Mouse (Mus musculus) CH12.LX (cell line): ENCODE results near the gene Ccdc127. TPM values are rescaled to one million over a fixed set of nuclear protein-coding genes. Genes with fewer than 3 reads are reported as not detected.

Source experiments
- DNase-seq: peaks from one replicate; pipeline ENCODE4 v3.0.0-alpha.2; 2013; ENCODE audit errors: extremely low read depth
- H3K27ac ChIP-seq: 2 replicates; pipeline ENCODE4 v1.5.1; 2012; ENCODE audit warnings: low read depth, mild to moderate bottlenecking, control low read depth, moderate library complexity; ENCODE audit not compliant: insufficient read depth
- H3K27me3 ChIP-seq: replicated peaks from 2 replicates; pipeline ENCODE3; 2012; ENCODE audit warnings: inconsistent platforms
- H3K36me3 ChIP-seq, 2 experiments: replicated peaks in 1 of 2; 2 replicates each; pipeline versions ENCODE3 to v1.6.1; 2012; ENCODE audit warnings: inconsistent platforms in 1 of 2, low read length in 1 of 2, mild to moderate bottlenecking in 1 of 2, mixed read lengths in 1 of 2, moderate library complexity in 1 of 2; ENCODE audit not compliant: control insufficient read depth in 1 of 2, insufficient read depth in 1 of 2
- H3K4me1 ChIP-seq, 2 experiments: 2 replicates each; pipeline ENCODE4 v1.6.1; 2012; ENCODE audit warnings: inconsistent platforms in 1 of 2, moderate library complexity in 1 of 2; ENCODE audit not compliant: insufficient read depth in 2 of 2, control insufficient read depth in 1 of 2
- H3K4me2 ChIP-seq: 2 replicates; pipeline ENCODE4 v1.6.1; 2012; ENCODE audit warnings: low read depth, mild to moderate bottlenecking, control low read depth; ENCODE audit not compliant: poor library complexity, insufficient read depth, severe bottlenecking
- H3K4me3 ChIP-seq, 3 experiments: fragments of 150-350 bp in 1 of 3; sonication (generic) in 1 of 3; replicated peaks in 1 of 3; 2 replicates each; pipeline versions ENCODE3 to v1.5.1; 2011 to 2012; ENCODE audit warnings: low read depth in 2 of 3, low read length in 2 of 3, mild to moderate bottlenecking in 2 of 3, moderate library complexity in 2 of 3, control low read depth in 1 of 3, improper control_type of control experiment in 1 of 3, inconsistent platforms in 1 of 3, mixed read lengths in 1 of 3; ENCODE audit not compliant: poor library complexity in 1 of 3
- H3K79me2 ChIP-seq: replicated peaks from 2 replicates; pipeline ENCODE4 v1.6.1; 2012; ENCODE audit warnings: mild to moderate bottlenecking, moderate library complexity; ENCODE audit not compliant: control insufficient read depth, poor library complexity, insufficient read depth, severe bottlenecking; ENCODE audit errors: extremely low read depth
- H3K9ac ChIP-seq: 2 replicates; pipeline ENCODE4 v1.6.1; 2012; ENCODE audit warnings: low read depth, mild to moderate bottlenecking, control low read depth, moderate library complexity; ENCODE audit not compliant: insufficient read depth
- H3K9me3 ChIP-seq: replicated peaks from 2 replicates; pipeline ENCODE3; 2012; ENCODE audit warnings: low read length, inconsistent platforms, mixed read lengths
- CHD1 ChIP-seq: IDR thresholded peaks from 2 replicates; pipeline ENCODE4 v1.6.1; 2012; ENCODE audit warnings: low read depth, low read length, improper control_type of control experiment, inconsistent platforms
- EP300 ChIP-seq: IDR thresholded peaks from 2 replicates; pipeline ENCODE4 v1.6.1; 2011; ENCODE audit warnings: low read length, improper control_type of control experiment
- JUND ChIP-seq: conservative IDR thresholded peaks from 2 replicates; pipeline ENCODE4 v1.6.1; 2011; ENCODE audit warnings: low read depth, low read length, improper control_type of control experiment
- KAT2A ChIP-seq: IDR thresholded peaks from 2 replicates; pipeline ENCODE4 v1.6.1; 2012; ENCODE audit warnings: low read length, improper control_type of control experiment, inconsistent platforms; ENCODE audit not compliant: insufficient replicate concordance
- MAFK ChIP-seq: IDR thresholded peaks from 2 replicates; pipeline ENCODE4 v1.6.1; 2011; ENCODE audit warnings: low read length, improper control_type of control experiment; ENCODE audit not compliant: insufficient replicate concordance
- MAZ ChIP-seq: IDR thresholded peaks from 2 replicates; pipeline ENCODE4 v1.6.1; 2012; ENCODE audit warnings: low read depth, mild to moderate bottlenecking, inconsistent platforms, low read length, improper control_type of control experiment, moderate library complexity
- MYC ChIP-seq: IDR thresholded peaks from 2 replicates; pipeline ENCODE4 v1.6.1; 2011; ENCODE audit warnings: low read depth, mild to moderate bottlenecking, improper control_type of control experiment, low read length
- POLR2AphosphoS2 ChIP-seq: IDR thresholded peaks from 2 replicates; pipeline ENCODE4 v1.6.1; 2011; ENCODE audit warnings: low read depth, low read length, improper control_type of control experiment
- RCOR1 ChIP-seq: conservative IDR thresholded peaks from 2 replicates; pipeline ENCODE4 v1.6.1; 2012; ENCODE audit warnings: low read depth, mild to moderate bottlenecking, inconsistent platforms, low read length, improper control_type of control experiment
- SIN3A ChIP-seq: IDR thresholded peaks from 2 replicates; pipeline ENCODE4 v1.6.1; 2012; ENCODE audit warnings: low read length, improper control_type of control experiment, inconsistent platforms
- TBP ChIP-seq: conservative IDR thresholded peaks from 2 replicates; pipeline ENCODE4 v1.6.1; 2011; ENCODE audit warnings: low read depth, low read length, improper control_type of control experiment
- UBTF ChIP-seq: IDR thresholded peaks from 2 replicates; pipeline ENCODE4 v1.6.1; 2012; ENCODE audit warnings: low read depth, mild to moderate bottlenecking, inconsistent platforms, low read length, improper control_type of control experiment, moderate library complexity
- USF1 ChIP-seq: IDR thresholded peaks from 2 replicates; pipeline ENCODE4 v1.6.1; 2014; ENCODE audit warnings: low read depth, mild to moderate bottlenecking, inconsistent platforms, low read length, improper control_type of control experiment
- ZC3H11A ChIP-seq: IDR thresholded peaks from 2 replicates; pipeline ENCODE4 v1.6.1; 2012; ENCODE audit warnings: low read depth, mild to moderate bottlenecking, inconsistent platforms, low read length, improper control_type of control experiment
- ZNF384 ChIP-seq: IDR thresholded peaks from 2 replicates; pipeline ENCODE4 v1.6.1; 2012; ENCODE audit warnings: low read depth, low read length, improper control_type of control experiment, inconsistent platforms
- dilution Hi-C: fragments of 300-500 bp; cut with MboI; formaldehyde crosslinking; loops from 2 replicates; pipeline ENCODE4 v1.14.3; 2020; ENCODE audit warnings: low sequenced_read_pairs; ENCODE audit not compliant: extremely low pct_unique_long_range_greater_than_20kb, extremely low pct_ligation_motif_present
- in situ Hi-C: fragments of 300-500 bp; cut with MboI; formaldehyde crosslinking; loops from 3 replicates; pipeline ENCODE4 v1.14.3; 2019; ENCODE audit warnings: low sequenced_read_pairs, low pct_ligation_motif_present, low pct_unique_long_range_greater_than_20kb, mixed read lengths
- polyA plus RNA-seq: library from polyadenylated mRNA; unstranded; fragments of >175 nt; gene quantifications from 2 replicates; pipeline ENCODE4 v1.2.1, GENCODE M21; 2012; ENCODE audit warnings: low read depth; ENCODE audit not compliant: insufficient read length
- total RNA-seq, 2 experiments: library from RNA; depleted of rRNA; stranded (reverse); fragments of 300-350 nt in 1 of 2; fragments of >200 nt in 1 of 2; gene quantifications; 2 replicates each; pipeline ENCODE4 v1.2.3; 2012 to 2014

The Ccdc127 gene
- total and polyA plus RNA-seq, 3 experiments, result 40.8 to 57.5 (median 45.3) TPM

DNA sequence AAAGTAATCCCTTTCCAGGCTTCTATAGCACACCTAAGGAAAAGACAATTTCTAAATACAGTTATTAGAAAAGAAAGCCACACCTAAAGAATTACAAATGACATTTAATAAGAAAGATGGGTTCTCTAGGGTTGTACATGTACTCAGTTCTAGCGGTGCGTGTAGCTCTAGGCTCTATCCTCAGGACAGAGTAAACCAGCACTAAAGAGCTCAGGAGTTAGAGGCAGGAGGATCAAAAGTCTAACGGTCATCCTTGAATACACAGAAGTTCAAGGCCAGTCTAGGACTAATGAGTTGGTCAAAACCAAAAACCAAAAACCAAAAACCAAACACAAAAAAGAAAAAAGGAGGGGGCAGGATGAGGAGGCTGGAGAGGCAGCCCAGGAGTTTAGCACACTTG is 35.5 kb upstream of the Ccdc127 start:
- no peak for TF ChIP-seq MYC
- no peak for TF ChIP-seq UBTF
- TF ChIP-seq ZNF384, result no peak
- H3K36me3 ChIP-seq, result peaks cover 23 to 53% of the 10 kb centered on the region in 2 experiments
- no peak overlapping the region; the same call in 1 of the 2 replicates for H3K4me2 ChIP-seq
- dilution Hi-C loops (no loop called here), in situ Hi-C loops (no loop called here)
- no peak overlapping the region for H3K4me3 ChIP-seq
- H3K4me1 ChIP-seq, result peaks cover 0 to 25% of the 10 kb centered on the region in 2 experiments; a peak in 2 of 4 replicates
- H3K79me2 ChIP-seq, result peaks cover 25% of the 10 kb centered on the region
- no peaks in the 10 kb centered on the region for H3K9me3 ChIP-seq
- no peak overlapping the region for H3K9ac ChIP-seq
- no peaks in the 10 kb centered on the region for H3K27me3 ChIP-seq
- DNase-seq, result no peak
- no peak overlapping the region for H3K27ac ChIP-seq

DNA sequence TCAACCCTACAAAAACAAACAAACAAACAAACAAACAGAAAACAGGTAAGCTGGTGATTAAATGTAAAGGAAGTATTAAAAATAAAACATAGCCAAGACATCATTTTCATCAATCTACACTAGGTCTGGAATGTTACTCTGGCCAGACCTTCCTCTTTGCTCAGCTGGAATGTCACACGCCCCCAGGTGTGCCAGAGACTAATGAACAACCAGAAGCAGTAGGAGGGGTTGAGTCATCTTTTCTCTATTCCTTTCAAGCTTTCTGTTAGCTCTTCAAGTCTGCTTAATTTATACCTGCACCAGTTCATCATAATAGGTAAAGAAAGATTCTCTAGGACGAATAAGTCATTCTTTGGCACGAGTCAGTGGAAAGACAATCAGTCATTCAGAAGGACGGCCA is 33.7 kb upstream of the Ccdc127 start:
- H3K9ac ChIP-seq, result peak overlapping the region; percentile 73
- H3K4me1 ChIP-seq, result peaks cover 0 to 25% of the 10 kb centered on the region in 2 experiments; a peak in 2 of 4 replicates
- H3K27ac ChIP-seq, result 0 out of 2 replicates have a peak overlapping the region, but pooled peaks have one; percentile 3
- in situ Hi-C loops, result no loop called here
- H3K27me3 ChIP-seq, result no peaks in the 10 kb centered on the region
- peak overlapping the region; percentile 73 for H3K4me2 ChIP-seq
- H3K79me2 ChIP-seq, result peaks cover 25% of the 10 kb centered on the region
- no peaks in the 10 kb centered on the region for H3K9me3 ChIP-seq
- dilution Hi-C loops, result no loop called here
- TF ChIP-seq MAFK (no peak), UBTF (no peak), RCOR1 (no peak), POLR2AphosphoS2 (no peak), KAT2A (no peak), CHD1 (no peak), TBP (no peak), JUND (no peak), EP300 (no peak), ZC3H11A (no peak), SIN3A (no peak)
- DNase-seq, result no peak
- peak overlapping the region; percentile 84 to 97 (median 90) for H3K4me3 ChIP-seq
- H3K36me3 ChIP-seq, result peaks cover 18 to 50% of the 10 kb centered on the region in 2 experiments

GRCm38 (mm10) chr13:74316789-74317169 is 33.3 kb upstream of the Ccdc127 start:
- TF ChIP-seq KAT2A (no peak), MAZ (no peak), USF1 (no peak)
- TF ChIP-seq, all 38 proteins: peak for 0
- H3K4me3 ChIP-seq, result peak overlapping the region; percentile 84 to 97 (median 90)
- H3K4me1 ChIP-seq, result peaks cover 0 to 25% of the 10 kb centered on the region in 2 experiments; a peak in 2 of 4 replicates
- in situ Hi-C loops, result no loop called here
- peak overlapping the region; percentile 73 for H3K9ac ChIP-seq
- peaks cover 18 to 50% of the 10 kb centered on the region in 2 experiments for H3K36me3 ChIP-seq
- no peaks in the 10 kb centered on the region for H3K9me3 ChIP-seq
- H3K27me3 ChIP-seq, result no peaks in the 10 kb centered on the region
- dilution Hi-C loops, result no loop called here
- H3K4me2 ChIP-seq, result peak overlapping the region; percentile 73
- 0 out of 2 replicates have a peak overlapping the region, but pooled peaks have one; percentile 16 for H3K27ac ChIP-seq
- peak; percentile 7 for DNase-seq
- H3K79me2 ChIP-seq, result peaks cover 25% of the 10 kb centered on the region
